Mouse (Mus musculus) adrenal gland, postnatal 36 days (tissue): ENCODE measurements around the gene Ddx1. TPM values are rescaled to one million over a fixed set of nuclear protein-coding genes. Genes with fewer than 3 reads are reported as not detected.
A peak's percentile ranks its signal among the peaks of the same experiment; 100 is the strongest.

Experiments used
- DNase-seq, 2 experiments: peaks; one replicate each; pipeline ENCODE4 v3.0.0; 2021; ENCODE audit warnings: mixed read lengths in 1 of 2
- long read RNA-seq, 2 experiments: library from polyadenylated mRNA; stranded (forward); transcript quantifications; one replicate each; pipeline ENCODE4 v2.0.0; 2021; ENCODE audit warnings: borderline sequencing depth in 2 of 2
- total RNA-seq, 2 experiments: library from RNA; stranded (reverse); gene quantifications; 2 replicates each; pipeline ENCODE4 v1.2.3; 2021

Gene Ddx1
- total RNA-seq, result 10 to 100 TPM; 92.0 to 95.5 TPM
- long read RNA-seq, experiment 1, full-length matches to known transcripts, result 166 of 192 reads
- long read RNA-seq, experiment 1, partial matches to known transcripts, result 15 of 192 reads
- long read RNA-seq, experiment 1, other reads (novel, unspliced or antisense), result 11 of 192 reads
- long read RNA-seq, experiment 2, full-length matches to known transcripts, result 37 of 43 reads
- long read RNA-seq, experiment 2, partial matches to known transcripts, result 2 of 43 reads
- long read RNA-seq, experiment 2, other reads (novel, unspliced or antisense), result 4 of 43 reads

DNA sequence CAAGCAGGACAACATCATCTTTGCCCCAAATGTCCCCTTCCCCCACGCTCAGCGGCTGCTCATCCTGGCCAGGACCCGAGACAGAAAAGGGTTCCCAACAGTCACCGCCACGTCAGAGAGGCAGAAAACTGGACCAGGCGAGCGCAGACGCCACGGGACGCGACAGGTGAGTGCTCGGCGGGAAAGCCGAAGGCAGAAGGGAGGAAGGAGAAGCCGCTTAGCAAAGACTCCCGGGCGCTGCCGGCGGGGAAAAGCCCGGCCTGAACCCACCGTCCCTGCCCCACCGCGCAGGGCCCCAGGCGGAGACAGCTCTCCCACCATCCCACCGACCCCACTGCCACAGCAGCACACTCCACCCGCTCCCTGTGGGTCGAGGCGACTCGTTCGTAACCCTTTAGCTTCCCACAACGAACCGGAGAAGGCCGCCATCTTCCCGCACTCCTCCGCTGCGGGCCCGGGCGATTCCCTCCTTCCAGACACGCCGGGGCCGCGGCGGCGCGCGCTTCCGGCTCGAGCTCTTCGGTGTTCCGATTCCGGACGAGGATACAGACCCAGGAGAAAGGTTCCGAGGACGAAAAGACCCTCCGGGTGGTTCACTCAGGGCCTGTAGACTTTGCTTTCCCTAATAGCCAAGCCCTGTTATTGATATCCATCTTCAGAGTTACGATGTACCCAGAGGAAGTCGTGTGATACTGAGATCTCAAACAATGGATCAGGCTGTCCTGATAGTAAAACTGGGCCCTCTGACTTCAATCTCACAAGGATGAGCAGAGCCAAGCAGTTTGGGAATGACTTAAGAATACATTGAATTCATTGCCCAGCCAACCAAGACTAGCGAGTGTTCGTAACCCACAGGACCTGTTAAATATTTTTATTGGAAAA lies at the start of gene Ddx1:
TSS of gene Ddx1 (minus strand) at position 523 of the 882 bp plus-strand sequence.
- DNase-seq, result peak; percentile 80 to 84

DNA sequence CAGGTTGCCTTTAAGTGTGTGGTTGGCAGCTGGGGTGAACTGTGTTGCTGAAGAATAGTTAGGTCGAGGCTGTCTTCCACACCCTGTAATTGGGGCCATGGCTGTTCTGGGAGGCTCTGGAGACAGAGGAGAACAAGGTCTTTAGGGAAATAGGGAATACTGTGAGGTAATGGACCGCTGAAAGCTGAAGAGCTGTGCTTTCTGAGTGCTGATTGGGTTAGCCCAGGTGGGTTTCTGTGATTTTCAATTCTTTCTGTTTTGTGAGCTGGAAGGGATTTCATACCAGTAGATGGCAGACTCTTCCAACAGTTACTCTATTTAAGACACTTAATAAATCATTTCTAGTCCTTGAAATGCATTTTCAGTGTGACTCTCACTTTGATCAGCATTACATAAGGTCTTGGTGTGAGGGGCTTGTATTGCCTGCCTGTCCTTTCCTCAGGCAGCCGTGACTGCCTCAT lies 44.4 kb upstream of the Ddx1 start:
- no peak for DNase-seq

DNA sequence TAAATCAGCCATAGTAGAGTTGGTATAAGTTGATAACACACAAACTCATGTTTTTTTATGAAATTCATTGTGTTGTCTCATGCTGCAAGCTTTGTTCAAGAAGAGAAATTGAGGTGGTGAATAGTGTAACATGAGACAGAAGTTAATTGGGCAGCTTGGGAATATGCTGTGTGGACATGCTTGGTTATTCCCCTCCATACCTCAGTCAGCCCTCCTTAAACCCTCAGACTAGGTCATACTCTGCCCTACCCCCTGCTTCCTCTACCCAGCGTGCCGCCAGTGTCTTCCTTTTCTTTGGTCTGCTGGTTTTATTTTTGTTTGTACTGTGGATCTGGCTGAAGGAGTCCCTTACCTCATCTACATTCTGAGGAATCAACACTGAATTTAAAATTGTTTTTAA lies 42.4 kb upstream of the Ddx1 start:
- no peak for DNase-seq

DNA sequence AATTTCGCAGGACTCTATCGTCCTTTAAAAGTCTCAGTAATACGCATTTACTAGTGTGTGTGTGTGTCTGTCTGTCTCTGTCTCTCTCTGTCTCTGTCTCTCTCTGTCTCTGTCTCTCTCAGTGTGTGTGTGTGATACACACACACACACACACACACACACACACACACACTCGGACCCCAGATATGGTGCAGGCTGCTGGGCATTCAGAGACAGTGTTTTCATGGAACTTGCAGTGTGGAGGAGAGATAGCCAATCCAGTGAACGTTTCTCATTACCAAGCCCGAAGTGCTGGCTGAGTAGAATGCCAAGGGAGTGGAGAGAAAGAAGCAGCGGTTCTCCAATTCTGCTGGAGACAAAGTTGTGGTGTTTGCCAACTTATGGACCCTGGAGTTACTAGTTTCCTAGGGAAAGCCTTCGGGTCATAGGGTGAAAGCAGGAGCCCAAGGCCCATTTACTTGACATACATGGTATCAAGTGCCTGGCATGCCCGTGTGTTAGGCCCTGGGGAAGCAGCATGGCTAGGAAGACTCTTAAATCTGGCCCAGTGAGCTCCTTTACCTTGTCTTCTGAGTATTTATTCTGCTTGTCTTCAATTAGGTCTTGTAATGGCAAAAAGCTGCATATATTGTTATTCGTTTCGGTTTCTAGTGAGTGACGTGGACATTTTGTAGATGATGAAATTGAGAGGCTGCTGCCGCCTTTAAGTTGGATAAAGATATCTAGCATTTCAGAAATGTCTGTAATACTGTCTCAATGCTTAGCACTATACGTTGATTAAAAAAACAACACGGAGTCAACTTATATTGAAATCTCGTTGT lies 20.8 kb upstream of the Ddx1 start:
- no peak for DNase-seq

DNA sequence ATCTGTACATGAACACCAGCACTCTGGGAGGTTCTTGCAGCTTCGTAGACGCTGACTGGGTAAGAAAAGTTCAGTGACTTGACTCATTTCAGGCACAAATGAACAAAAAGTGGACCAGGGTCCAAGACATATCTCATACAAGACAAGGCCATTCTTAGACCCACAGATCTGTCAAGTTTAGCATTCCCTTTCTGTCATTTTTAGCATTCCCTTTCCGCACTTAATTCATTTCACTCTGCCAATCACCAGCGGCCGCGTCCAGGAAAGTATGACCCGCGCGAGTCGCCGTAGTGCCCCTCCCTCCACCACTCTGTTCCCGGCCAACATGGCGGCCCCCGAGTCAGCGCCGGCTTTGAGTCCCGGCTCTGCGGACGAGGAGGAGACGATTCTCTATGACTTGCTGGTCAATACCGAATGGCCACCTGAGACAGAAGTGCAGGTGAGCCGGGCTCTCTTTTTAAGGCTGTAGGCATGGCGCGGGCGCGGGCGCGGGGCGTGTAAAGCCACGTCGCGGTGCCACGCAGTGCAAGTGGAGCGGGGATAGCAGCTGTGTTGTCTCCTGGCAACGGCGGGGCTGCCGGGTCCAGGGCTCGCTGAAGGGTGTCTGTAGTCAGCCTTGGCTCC lies 19.9 kb upstream of the Ddx1 start, which contains the start of gene Nbas:
TSS of gene Nbas (plus strand) at position 308 of the 624 bp plus-strand sequence.
- peak; percentile 91 to 93 for DNase-seq

DNA sequence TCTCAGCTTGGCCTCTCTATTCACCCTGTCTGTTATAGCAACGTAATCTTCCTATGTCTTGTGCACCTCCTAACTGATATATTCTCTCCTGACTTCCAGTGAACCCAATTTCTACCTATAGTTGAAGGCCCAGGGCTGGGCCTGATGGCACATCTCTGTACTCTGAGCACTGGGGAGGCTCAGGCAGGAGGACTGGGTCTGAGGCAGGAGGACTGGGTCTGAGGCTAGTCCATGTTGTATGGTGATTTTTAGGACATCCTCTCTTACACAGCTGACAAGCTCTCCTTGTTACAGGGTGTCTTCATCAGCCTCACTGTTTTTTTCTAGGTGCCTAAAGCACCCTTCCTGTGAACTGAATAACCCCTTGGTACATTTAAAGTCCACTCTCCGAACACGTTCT lies 19.4 kb upstream of the Ddx1 start:
- no peak for DNase-seq

DNA sequence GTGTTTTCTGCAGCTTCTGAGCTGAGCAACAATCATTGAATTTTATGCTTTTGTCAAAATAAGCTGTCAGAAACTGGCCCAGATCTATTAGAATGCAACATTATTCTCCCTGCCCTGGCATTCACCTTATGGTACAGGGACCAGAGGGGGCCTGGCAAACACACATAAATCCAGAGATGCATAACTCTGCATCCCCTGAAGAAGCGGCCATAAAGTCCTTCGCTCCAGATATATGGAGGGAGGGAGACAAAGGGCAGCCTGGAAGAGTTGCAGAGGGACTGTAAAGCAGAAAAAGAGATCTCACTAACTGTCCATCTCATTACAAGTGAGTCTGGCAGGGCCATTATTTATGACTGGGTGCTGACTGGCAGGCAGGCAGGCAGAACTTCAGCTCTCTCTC lies 6.7 kb upstream of the Ddx1 start:
- no peak for DNase-seq

DNA sequence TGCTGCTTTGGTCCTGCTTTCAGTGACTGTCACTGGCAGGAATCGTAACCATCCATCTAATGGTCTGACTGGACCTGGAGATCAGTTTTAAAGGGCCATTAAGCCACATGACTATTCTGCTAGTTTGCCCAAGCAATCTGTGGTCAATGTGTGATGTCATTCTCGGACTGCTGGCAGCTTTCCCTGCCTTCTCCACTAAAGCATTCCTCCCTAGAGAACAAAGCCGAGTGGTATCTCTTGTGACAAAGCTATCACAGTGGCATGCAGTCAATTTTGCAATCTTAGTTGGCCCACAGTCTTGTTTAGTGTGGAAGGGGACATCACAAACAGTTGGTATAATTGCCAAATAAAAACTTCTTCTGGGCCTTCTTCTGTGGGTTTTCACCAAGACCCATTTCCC lies 6.1 kb upstream of the Ddx1 start:
- DNase-seq, result peak; percentile 27 to 40

DNA sequence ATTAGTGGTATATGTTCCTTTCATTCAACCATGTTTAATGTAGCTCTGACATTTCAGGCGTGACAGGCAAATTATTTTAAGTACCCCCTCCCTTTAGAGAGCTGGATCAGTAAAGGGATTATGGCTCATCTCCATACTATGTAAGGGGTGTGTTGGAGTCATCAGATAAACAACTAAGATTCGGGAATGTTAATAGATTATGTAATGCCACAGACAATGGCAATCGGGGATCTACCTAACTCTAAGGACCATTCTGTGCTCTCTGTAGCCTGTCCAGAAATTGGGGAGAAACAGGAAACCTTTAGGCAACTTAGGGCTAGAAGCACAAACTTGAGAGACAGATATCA lies 533 bp upstream of the Ddx1 start:
- no peak for DNase-seq

DNA sequence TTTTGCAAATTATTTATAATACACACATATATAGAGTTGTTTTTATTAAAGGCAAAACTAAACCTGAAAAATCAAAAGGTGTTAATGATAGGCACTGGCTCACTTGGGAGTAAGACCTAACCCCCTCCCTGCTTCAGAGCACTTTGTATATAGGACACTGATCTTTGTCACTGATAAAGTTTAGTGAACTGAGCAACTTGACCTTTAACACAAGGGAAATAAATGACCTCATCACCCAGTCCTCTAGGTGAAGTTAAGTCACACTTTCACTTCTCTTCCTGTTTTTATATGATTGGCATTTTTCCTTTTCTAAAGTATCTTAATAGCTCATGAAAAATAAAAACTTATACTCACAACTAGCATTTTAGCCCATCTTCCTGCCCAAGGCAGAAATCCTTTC lies 6.6 kb downstream of the Ddx1 start:
- DNase-seq, result no peak

DNA sequence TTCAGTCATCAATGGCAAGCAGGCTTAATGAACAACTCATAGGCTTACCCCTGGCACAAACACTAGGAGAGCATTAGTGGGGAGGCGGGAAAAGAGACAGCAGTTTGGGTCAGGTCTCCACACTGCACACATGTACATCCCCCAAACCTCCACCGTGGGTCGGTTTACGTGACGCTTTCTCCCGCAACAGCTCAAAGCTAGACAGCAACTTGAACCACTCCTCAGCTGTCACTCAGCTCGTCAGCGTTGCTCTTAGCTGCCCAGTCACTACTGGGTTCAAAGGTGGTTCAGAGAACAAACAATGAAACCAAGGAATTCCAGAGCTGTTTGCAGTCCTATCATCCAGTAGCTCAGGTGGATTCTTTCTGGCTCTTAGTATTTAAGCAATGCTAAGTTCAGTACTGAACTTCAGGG lies 30.9 kb downstream of the Ddx1 start:
- no peak for DNase-seq

DNA sequence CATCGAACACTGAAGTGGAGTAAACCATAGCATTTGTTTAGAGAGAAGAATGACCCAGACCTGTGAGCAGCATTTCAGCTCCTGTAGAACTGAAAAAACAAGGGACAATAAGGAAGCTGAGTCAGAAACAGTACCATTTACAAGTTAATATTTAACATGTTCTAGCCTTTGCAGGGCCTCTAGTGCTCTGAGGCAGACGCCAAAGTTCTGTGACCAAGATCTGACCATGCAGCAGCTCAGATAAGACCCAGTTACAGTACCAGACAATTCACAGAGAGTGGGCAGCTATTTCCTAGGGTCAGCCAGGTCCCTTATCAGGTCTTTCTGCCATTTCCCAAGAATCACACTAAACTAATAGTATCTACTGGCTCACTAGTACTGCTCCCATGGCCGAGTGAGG lies 31.4 kb downstream of the Ddx1 start:
- no peak for DNase-seq

DNA sequence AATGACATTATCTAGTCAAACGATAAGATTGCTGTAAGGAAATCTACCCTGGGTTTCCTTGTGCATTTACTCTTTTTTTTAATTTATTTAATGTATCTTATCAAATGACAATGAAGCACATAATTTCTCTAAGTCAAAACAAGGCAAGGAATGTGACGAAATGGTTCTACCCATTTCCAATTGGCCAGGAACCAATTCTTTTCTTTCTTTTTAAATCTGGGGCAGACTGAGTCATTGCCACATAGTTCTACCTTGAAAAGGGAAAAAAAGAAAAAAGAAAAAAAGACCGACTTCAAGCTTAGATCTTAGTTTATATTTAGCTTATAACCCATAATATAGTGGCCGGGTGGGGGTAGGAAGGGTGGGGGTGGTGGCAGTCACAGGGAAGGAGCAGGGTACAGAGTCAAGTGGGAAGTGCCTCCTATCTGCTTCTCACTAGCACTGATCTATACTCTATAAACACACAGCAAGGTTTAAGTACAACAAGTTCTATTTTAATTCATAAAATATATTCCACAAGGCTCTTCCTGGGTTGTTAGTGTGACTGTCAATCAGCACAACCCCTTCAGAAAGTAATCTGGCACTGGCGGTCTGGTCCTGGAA lies 32.4 kb downstream of the Ddx1 start:
- DNase-seq, result no peak

DNA sequence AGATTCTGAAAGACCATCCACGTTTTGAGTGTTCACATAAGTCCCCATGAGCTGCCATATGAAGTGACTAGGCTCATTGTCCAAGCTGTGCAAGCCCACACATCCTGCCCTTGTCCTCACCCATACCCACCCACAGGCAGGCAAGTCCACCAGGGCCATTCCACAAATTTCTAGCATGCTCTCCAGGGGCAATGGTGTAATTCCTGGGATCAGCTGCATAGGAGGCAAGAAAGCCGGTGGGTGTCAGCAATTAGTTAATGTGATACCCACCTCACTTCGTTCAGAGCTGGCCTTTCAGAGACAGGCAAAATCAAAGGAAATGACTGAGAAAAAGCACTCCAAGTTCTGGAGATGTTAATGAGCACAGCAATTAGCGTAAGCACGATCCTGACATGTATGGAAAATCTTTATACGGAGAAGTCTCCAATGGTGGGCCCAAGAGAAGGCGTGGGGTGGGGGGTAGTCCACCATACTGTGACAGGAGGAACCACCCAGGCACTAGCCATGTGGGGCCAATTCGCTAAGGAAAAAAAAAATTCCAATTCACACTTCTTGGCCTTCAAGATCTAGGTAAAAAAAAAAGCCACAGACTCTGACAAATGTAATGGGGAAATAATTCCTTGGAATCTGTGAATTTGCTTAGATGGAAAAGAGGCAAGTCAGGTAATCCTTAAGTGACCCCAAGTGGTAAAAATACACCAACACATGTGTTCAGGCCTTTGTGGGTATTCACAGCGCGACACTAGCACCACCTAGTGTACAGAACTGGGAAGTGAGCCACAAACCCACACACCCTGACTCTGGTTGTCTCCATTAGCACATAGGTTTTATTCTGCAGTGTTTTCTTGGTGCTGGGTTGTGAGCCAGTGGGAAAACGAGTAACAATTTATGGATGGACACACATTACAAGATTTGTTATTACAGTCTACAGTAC lies 34.4 kb downstream of the Ddx1 start:
- DNase-seq, result peak; percentile 81 to 82

DNA sequence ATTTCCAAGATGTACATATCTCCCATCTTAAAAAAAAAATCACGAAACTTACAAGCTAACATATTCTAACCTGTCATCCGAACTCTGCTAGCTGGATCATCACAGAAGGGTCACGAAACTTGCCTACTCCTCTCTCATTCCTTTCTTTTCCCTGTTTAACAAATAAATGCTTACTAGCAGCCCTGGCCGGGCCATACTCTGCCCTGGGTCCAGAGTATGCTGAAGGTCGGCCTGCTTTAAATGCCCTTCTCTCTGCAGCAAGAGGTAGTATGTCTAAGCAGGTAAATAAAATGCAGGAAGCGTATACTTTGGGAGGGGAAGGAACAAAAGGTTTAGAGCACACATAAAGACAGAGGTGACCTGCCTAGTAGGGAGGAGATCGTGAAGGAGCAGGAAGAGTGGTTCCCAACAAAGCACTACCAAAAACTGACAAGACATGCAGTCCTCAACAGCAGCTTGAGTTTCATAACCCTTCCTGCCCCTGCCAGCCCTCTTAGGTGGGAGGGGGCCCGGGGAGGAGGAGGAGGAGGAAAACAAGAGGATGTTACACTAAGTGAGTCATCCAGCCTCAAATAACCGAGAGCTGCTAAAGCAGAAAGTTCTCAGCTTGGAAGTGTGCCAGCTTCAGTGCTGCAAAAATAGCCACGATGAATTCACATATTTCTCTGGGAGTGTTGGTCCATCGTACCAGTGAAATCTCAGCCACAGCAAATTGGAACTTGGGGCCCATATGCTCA lies 37.1 kb downstream of the Ddx1 start:
- DNase-seq, result peak; percentile 51 to 72

DNA sequence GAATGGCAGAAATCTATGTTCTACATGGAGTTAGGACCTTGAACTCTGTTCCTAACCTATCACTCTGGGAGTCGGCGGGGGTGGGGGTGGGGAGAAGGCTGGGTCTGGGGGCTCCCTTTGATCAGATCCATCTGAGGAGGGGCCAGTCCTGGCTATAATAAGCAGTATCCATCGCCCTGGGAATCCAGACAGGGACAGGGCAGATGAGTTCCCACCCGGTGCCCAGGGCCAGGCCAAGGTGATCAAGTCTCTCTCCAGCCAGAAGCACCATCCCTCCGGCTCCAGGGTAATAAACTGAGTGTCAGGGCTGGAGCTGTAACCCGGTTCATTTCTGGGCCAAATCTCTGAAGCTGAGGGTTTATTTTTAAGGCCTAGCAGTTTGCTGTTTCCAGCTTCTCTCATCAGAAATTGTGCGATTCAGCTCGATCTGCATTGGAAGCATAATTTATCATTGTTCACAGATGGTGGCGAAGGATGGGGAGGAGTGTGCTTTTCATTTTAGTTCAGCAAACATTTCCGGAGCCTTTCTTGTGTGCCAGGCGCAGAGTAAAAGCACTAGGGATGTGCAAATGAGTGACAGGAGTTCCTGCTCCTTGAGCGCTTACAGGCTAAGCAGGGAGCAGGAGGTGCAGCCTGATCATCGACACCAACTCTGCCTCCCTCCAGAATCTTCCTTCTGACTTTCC lies 39.2 kb downstream of the Ddx1 start:
- DNase-seq, result no peak

DNA sequence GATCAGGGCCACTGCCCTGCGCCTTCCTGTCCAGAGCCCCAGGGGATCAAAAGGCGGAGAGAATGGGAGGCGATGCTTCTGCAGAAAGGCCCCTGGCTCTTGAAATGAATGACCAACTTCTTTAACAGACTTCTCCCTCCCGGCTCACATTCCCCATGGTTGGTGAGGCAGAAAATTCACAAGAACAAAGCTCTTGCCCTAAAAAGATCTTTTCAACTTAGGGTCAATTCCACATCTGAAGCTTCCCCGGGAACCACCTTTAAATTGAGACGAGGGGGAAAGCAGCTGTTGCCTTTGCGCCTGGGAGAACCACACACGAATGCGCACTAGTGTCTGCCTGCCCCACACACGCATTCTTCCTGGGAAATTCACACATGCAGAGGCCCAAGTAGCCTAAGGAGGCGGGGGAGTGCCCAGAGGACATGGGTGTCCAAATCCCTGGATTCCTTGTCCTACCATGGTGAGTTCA lies 40.0 kb downstream of the Ddx1 start:
- no peak for DNase-seq

DNA sequence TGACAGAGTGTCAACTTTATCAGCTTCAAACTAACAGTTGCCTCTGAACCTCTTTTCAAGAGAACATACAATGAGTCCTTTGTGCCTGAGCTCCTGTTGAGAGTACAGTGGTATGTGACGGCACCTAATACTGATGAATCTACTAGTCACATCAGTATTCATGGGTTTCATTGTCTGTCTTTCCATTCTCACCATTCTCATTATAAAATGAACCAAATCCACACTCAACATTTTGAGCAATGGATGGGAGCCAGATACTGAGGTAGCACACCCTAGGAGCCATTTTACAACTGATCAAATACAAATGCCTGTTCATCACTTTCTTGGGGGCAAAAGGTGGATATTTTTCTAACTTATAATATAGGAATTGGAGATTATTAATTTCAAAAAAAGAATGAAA lies 40.5 kb downstream of the Ddx1 start:
- DNase-seq, result no peak

DNA sequence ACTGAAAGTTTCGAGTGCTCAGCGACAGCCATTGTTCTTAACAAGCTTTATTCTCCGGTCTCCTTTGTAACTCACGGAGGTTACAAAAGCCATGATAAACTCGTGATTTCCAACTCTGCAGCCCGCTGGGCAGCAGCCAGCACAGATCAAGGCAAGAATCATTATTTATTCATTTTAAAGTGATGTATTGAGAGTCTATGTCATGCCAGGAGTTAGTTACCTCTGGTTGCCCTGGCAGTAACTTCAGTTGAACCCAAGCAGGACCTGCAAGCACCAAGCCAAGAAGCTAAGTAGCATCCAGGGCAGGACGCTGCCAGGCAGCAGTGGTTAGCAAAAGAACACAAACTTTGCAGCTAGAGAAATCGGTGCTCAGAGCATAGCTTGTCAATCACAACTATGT lies 41.9 kb downstream of the Ddx1 start:
- DNase-seq, result no peak
